Comparison of ENCODE assay signal across 31 mouse cellular contexts in genomic region chr12:66708334-66708733, GRCm38 (mm10).
"Had no signal": no experiment of that assay in that cellular context is flagged by ENCODE, and none has a peak within 500 bp of the region (broad histone marks: within the 10 kb centered on the region; RNA-seq: fewer than 3 reads in every experiment).

No protein-coding gene starts in this region.

- H3K27me3 ChIP-seq: heart, embryonic 12.5 days; heart, embryonic 13.5 days; heart, embryonic 15.5 days; hindbrain, embryonic 12.5 days; hindbrain, embryonic 13.5 days; hindbrain, embryonic 15.5 days; intestine, embryonic 15.5 days; kidney, embryonic 15.5 days had no signal

- H3K4me1 ChIP-seq: heart, embryonic 10.5 days; heart, embryonic 12.5 days; heart, embryonic 13.5 days; heart, embryonic 15.5 days; hindbrain, embryonic 10.5 days; hindbrain, embryonic 12.5 days; hindbrain, embryonic 13.5 days; hindbrain, embryonic 15.5 days; intestine, embryonic 15.5 days; kidney, embryonic 15.5 days had no signal

- H3K9me3 ChIP-seq: heart, embryonic 10.5 days; heart, embryonic 12.5 days; heart, embryonic 13.5 days; heart, embryonic 15.5 days; hindbrain, embryonic 10.5 days; hindbrain, embryonic 12.5 days; hindbrain, embryonic 13.5 days; hindbrain, embryonic 15.5 days; intestine, embryonic 15.5 days; kidney, embryonic 15.5 days had no signal

- H3K9ac ChIP-seq: heart, embryonic 12.5 days; heart, embryonic 13.5 days; heart, embryonic 15.5 days; hindbrain, embryonic 12.5 days; hindbrain, embryonic 13.5 days; hindbrain, embryonic 14.5 days; hindbrain, embryonic 15.5 days; intestine, embryonic 15.5 days; kidney, embryonic 15.5 days had no signal

- H3K4me2 ChIP-seq: heart, embryonic 11.5 days; heart, embryonic 12.5 days; heart, embryonic 13.5 days; heart, embryonic 15.5 days; hindbrain, embryonic 12.5 days; hindbrain, embryonic 13.5 days; hindbrain, embryonic 14.5 days; hindbrain, embryonic 15.5 days; intestine, embryonic 15.5 days; kidney, embryonic 15.5 days had no signal

- H3K4me3 ChIP-seq: heart, embryonic 10.5 days; heart, embryonic 12.5 days; heart, embryonic 13.5 days; heart, embryonic 15.5 days; hindbrain, embryonic 10.5 days; hindbrain, embryonic 12.5 days; hindbrain, embryonic 13.5 days; hindbrain, embryonic 15.5 days; intestine, embryonic 15.5 days; kidney, embryonic 15.5 days; layer of hippocampus, adult 2 months had no signal

- DNase-seq: heart, postnatal 10 days; heart, postnatal 14 days; heart, postnatal 36 days; heart, postnatal 4 days; kidney, adult 11 months; kidney, adult 18-20 months; kidney, adult 2 months; kidney, adult 8-10 months; kidney, adult 9 months; kidney, postnatal 10 days; kidney, postnatal 14 days; kidney, postnatal 25 days; kidney, postnatal 36 days; kidney, postnatal 4 days; layer of hippocampus, adult 9-11 months; layer of hippocampus, postnatal 36 days had no signal

- H3K36me3 ChIP-seq: heart, embryonic 10.5 days; heart, embryonic 12.5 days; heart, embryonic 13.5 days; heart, embryonic 15.5 days; hindbrain, embryonic 10.5 days; hindbrain, embryonic 12.5 days; hindbrain, embryonic 13.5 days; hindbrain, embryonic 15.5 days; intestine, embryonic 15.5 days; kidney, embryonic 15.5 days had no signal

- H3K27ac ChIP-seq: heart, embryonic 10.5 days; heart, embryonic 13.5 days; heart, embryonic 15.5 days; hindbrain, embryonic 10.5 days; hindbrain, embryonic 12.5 days; hindbrain, embryonic 13.5 days; hindbrain, embryonic 14.5 days; hindbrain, embryonic 15.5 days; hindbrain, postnatal 0 days; intestine, embryonic 15.5 days; kidney, embryonic 15.5 days; kidney, postnatal 0 days had no signal
